Mouse (Mus musculus): ENCODE measurements around the gene Zfp784.
"Not testable (repeated sequence)": the region's sequence is repeated elsewhere in the genome, so short reads cannot be mapped to it uniquely, and the experiment has no call there.

Gene Zfp784

DNA sequence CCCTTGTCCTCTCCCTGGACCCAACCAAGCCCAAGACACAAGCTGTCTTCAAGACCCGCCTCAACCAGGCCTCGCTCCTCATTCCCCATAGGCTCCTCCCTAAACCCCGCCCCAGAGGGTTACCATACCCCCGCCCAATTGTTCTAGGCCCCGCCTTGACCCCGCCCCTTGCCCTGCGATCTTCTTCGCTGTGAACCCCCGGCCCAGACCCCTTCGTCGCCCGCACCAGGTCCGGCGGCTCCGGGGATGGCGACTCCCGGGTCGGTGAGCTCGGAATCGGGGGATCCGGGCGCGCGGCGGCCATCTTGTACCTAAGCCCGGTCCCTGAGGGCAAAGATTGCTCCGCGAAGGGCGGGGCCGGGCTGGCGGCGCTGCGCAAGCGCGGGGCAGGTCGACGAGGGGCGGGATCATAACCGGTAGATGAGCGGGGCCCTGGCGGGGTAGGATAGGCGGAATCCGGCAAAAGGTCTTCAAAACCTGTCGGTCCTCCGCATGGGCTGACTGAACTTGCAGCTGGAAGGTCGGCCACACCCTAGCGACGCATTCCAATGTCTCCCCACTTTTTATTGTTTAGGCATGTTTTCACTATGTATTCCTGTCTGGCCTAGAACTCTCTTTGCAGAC is at the start of gene Zfp784:
Gene Zfp784, minus strand, starts transcription at position 338 of the 624 bp plus-strand sequence.
- DNase-seq: peak; percentile 94 to 95

DNA sequence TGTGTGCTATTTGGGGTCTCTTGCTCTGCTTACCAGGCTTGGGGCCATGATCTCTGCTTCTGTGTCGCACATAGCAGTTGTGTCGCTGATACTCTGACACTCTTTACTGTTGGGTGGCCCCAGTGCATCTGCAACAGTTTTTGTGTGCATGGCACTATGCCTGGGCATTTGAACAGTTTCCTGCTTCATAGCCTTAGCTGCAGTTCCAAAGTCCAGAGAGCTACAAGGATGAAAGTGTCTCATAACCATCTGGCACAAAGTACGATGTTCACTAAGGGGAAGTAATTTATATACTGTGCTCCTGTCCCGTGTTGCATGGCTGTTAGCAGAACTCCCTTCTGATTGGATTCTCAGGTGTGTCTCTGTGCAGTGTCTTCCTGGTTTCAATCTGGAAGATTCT is 49.6 kb upstream of the Zfp784 start:
- no peak for DNase-seq

DNA sequence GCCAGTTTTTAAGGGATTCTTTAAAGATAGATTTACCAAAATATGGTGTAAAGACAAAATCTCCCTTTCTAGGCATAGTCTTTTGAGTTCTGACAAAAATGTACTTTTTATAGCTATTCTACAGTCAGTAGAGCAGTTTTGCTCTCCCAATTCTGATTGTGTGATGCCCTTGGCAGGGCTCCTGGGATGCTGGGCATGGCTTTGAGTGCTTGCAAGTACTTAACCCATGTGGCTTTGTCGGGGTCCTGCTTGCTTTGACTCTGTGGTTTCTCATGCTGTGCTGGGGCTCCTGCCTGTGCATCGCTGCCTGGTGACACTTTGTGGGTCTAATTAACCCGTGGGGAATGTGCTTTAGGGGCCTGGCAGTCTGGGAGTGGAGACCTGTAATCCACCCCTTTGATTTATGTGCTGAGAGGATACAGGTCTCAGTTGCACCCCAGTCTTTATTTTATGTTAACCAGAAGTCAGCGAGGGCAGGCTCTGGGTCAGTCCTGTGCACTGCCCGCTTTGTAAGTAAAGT is 48.7 kb upstream of the Zfp784 start:
- DNase-seq: no peak

DNA sequence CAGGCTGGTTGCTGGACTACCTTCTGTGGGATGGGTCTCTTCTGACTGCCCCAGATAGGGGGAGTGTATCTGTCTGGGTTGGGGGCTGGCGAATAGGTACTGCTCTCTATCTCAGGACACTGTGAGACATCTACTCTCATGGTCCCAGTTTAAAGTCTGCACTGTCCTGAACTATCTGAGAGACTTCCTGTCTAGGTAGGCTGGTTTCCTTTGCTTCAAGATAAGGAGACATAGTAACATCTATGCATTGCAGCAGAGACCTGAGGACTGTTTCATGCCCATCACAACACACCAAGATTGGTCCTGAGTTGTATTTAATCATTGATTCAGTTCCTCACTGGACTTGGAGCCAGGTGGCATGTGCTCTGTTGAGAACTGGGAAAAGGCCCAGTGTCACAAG is 47.3 kb upstream of the Zfp784 start:
- no peak for DNase-seq

DNA sequence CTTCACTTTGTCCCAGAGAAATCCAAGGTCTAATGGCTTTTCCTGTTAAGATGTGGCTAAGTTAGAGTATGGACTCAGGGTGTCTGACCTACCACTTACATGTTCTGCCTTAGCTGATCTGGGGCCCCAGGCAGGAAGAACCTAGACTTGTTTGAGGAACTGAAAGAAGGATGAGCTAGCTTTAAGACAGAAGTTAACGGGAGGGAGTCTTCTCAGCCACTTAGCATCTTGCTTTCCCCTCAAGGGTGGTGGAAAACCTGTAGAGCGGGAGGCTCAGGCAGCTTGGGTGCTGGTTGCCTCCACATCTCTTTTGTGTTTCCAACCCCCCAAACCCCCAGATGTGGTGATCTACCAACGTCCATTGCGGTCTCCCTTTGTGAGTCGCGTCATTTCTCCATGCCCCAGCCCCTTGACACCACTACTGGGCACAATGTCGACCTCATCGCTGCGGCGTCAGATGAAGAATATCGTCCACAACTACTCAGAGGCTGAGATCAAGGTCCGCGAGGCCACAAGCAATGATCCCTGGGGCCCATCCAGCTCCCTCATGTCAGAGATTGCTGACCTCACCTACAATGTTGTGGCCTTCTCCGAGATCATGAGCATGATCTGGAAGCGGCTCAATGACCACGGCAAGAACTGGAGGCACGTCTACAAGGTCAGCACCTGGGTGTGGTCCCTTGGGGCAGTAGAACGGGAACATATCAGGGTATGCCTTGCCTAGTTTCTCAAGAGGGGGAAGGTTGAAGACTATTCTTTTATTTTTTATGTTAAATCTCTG is 45.3 kb upstream of the Zfp784 start:
- no peak for DNase-seq

DNA sequence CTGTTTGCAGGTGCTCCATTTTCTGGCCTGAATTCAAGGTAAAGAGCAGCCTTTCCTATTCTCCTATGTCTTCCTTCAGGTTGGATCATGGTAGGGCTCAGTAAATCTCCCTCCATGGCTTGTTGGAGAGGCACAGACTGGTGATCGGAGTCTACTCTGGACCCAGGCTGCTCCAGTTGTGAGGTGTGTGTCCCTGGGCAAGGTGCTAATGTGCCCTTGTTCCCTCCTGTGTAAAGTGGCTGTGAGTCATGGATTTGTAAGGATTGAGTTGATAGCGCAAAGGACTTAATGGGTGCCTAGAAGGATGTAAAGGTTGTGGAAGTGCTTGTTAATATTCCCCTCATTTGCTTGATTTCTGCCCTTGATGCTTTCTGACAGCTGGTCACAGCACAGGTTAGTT is 43.7 kb upstream of the Zfp784 start:
- no peak for DNase-seq

DNA sequence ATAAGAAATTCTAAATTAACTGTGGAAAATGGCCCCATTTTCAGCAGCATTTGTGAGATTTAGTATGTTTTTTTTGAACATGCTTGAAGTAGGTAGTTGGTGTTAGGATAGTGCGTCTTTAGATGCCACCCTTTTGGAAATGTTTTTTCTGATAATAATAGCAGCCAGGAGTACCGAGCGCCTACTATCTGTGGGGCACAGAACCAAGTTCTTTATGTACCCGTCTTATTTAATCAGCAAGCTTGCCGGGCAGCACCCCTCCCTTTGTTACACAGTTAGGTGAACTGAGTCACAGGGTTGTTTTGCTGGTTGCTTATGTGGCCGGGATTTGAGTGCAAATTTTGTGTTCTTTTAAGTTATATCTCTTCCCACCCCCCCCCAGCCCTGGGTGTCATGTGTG is 43.0 kb upstream of the Zfp784 start:
- DNase-seq: no peak

DNA sequence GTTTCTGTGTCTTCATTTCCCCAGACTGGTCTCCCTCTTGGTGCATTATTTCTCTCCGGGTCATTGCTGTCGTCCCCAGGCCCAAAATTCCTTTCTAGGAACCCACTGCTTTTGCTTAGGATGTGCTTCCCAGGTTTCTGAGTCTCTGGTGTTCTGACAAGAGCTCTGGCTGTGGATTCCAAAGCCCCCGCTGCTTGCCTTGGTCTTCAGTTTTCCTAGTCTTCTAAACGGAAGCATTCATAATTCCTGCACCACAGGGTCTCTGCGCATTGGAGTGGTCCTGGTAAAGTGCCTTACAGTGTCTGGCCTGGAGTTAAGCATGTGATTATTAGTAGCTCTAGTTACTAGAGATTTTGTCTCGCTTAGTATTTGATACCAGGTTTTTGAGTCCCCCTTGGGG is 42.6 kb upstream of the Zfp784 start:
- no peak for DNase-seq

DNA sequence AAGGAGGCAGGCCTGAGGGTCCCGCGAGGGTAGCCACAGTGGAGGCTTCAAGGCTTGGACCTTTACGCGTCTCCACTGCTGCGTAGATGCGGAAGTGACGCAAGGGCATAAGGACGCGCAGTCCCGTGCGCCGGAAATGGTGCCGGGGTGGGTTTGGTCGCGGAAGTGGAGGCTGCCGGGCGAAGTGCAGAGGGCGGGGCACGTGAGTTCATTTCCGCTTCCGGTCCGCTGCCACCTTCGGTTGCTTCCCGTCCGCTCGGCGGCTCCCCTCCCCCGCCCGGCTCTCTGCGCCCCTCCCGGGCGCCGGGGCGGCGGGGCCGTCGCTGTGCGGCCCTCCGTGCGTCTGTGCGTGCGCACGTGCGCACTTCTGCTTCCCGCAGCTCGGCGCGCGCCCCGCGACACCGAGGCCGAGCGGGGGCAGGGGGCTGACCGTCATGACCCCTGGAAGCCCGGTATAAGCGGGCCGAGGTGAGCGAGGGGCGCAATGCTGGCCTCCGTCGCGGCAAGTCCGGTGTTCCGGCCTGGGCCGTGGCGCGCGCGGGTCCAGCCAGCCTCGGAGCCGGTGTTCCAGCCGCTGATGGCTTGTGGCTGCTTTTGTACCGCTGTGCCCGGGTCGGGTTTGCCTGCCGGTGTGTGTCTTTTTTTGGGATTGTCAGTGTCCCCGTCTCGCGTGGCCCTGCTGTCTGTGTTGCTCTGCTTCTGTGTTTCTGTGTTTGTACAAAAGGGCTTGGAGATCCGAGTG is 41.9 kb upstream of the Zfp784 start, which contains the start of gene Epn1:
Gene Epn1, plus strand, starts transcription at position 226 of the 742 bp plus-strand sequence.
- DNase-seq: peak; percentile 97

DNA sequence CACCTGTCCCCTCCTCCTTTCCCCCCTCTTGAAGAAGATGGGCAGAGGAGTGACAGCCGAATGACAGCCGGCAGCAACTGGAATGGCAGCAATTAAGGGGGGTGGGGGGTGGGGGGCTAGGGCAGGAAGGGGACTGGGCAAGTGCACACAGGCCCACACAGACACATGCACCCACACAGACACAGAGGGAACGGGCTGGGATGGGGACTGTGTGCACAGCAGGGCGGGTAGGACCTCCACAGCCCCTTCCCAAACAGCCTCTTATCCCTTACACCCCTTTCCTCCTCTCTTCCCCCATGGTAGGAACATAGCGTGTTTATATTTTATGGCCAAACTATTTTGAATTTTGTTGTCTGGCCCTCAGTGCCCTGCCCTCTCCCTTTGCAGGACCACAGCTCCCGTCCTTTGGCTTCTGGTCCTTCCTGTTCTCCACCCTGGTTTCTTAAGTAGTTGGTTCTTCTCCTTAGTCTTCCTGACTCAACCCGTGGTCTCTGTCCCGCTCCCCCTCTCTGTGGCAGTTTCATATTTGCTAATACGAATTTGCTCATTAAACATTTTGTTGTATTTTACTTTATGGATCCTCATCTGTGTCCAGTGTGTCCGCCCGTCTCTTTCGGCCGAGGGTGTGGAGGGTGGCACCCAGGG is 41.2 kb upstream of the Zfp784 start:
- not testable (repeated sequence) for DNase-seq

DNA sequence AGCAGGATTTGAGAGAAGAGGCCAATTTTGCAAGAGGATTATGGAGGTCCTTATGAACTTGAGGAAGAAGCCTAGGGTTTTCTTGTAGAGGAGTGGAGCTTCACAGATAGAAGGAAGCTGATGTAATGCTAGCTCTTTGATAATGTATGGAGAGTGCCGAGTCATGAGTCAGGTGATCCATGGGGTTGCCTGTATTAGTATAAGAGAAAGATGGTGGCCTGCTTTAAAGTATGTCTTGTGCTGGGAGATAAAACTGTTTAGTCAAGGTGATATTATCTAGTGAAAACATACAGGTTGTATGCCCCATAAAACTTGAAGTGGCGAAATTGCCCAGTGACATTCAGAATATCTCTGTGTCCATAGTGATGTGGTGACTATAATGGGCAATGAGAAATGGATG is 38.7 kb upstream of the Zfp784 start:
- no peak for DNase-seq

DNA sequence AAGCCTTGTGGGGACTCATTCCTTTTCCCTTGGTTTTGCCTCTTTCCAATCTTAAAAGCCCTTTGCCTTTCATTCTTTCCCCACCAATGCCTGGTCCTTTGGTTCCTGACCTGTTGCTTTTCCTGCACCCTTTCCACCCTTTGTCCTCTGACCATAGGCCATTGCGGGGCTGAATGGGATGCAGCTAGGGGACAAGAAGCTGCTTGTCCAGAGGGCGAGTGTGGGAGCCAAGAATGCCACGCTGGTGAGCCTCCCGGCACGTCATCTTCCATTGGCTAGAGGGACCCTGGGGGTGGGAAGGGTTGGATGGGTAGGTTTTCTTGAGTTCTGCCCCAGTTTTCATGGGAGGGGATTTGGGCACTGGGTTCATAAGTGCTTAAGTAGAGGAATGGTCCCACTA is 36.7 kb upstream of the Zfp784 start:
- no peak for DNase-seq

DNA sequence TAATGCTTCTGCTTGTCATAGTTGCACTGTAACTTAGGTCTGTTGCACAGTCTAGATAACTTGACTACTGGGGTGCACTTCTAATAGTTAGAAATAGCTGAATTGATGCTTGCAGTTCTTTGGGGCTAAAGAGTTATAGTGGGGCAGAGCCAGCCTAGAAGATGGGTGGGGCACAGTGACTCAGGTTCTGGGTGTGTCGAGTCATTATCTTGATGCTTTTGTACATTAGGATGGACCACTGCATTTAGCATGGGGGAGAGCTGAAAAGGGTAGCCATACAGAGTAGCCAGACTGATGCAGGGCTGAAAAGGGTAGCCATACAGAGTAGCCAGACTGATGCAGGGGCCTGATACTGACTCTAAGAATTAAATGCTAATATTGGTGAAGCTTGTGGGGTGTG is 35.3 kb upstream of the Zfp784 start:
- DNase-seq: no peak

DNA sequence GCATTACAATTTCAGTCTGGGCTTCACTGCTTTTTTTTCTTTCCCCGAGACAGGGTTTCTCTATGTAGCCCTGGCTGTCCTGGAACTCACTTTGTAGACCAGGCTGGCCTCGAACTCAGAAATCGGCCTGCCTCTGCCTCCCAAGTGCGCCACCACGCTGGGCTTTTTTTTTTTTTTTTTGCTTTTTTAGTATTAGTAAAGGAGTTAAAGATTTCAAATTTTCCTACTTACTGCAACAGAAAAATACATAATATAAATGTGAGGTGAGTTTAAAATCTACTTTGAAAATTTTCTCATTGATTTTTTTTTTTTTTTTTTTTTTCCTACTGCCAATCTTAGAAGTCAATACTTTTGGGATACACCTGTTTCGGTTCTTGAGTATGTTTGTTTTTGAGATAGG is 26.6 kb upstream of the Zfp784 start:
- no peak for DNase-seq

DNA sequence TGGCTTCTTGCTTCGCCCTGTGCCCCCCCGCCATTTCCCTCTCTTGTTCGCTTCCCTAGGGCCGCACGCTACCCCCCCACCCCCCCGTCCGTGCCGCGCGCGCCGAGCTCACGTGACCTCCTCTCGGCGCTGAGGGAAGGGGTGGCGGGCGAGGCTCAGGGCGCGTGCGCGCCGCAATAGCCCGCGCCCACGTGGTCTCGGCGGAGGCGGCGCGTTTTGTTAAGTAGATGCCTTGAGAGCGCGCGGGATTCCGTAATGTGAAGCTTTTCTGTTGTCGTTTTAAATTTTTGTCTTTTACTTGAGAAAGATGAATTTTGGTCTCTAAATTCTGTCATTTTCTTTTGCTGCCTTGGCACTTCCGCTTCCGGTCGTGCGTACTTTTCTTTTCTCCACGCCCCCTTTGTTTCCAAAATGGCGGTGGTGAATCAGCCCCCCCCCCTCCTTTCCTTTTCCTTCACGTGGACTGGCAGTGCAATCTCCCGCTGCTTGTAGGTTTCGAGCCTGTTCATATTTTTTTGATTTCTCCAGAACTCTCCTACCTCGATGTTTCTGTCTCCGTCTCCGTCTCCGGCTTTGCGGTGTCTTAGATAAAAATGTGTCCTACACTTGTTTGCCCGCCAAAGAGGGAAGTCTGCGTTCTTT is 24.2 kb upstream of the Zfp784 start:
- no peak for DNase-seq

DNA sequence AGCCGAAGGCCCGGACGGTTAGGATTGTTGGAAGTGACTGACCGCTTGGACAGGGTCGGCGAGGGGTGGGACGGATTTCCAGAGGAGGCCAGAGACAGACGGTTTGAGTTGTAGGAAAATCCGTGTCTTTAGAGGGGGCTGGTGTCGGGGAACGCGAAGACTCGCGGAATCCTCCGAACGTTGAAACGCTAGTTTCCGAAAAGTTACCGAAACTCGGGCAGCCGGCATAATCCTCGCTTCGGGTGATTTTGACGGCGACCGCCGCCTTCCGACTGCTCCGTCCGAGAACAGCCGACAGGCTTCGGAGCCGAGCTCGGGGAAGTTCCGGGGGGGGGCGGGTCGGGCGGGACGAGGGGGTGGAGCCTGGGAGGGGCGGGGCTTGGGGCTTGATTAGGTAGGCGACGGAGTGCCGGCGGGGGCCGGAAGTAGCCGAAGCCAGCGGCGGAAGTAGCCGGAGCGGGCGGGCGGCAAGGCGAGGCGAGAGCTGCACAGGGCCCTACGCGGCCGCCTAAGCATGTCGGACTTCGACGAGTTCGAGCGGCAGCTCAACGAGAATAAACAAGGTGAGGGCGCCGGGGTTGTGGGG is 23.6 kb upstream of the Zfp784 start, which contains the start of gene U2af2:
Gene U2af2, plus strand, starts transcription at position 370 of the 586 bp plus-strand sequence.
- DNase-seq: peak; percentile 93 to 94

DNA sequence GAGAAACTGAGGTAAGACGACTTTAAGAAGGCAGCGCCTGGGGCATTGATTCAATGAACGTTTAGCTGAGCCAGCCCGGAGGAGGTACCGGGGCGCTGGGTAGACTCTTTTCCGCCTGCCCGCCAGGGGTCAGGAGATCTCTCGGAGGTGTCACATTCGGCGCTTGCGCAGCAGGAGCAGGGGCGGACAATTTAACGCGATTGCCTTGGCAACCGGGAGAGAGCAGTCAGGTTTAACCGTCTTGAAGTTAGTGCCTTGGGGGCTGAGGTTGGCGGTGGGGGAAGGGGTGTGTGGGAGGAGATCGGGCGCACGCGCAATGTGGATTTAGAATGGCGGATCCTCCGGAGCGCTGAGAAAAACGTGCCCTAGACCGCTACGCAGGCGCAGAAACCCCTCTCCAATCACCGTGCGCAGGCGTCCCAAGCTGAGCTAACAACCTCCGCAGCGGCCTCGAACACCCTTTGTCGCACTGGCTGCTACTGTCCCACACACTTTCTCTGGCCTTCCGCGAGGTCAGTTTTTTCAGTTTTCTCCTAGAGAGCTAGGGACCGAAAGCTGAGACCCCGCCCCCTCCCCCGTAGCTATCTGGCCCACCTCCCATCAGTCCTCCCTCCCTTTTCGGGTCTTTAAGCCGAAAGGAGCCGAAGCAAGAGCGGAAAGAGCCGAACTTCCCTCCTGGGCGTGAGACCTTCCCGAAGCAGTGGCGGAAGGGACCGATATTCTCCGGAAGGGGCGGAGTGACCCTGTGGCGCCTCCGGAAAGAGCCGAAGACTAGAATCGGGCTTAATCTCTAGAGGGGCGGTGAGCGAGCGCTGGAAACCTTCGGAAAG is 22.9 kb upstream of the Zfp784 start:
- DNase-seq: peak; percentile 99

DNA sequence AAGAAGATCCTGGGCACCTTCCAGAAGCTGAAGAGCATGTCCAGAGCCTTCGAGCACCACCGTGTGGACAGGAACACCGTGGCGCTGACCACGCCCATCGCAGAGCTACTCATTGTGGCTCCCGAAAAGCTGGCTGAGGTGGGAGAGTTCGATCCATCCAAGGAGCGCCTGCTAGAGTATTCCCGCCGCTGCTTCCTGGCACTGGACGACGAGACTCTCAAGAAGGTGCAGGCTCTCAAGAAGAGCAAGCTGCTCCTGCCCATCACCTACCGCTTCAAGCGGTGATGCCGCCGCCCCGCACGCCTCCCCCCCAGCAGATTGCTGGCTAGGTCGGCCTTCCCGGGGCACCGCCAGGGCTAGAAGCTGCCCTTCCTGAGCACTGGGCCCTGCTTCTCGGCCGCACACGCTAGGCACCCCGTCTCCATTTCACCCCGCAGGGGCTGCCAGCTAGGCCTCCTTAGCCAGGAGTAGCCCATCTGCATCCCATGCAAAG is 22.0 kb upstream of the Zfp784 start:
- peak; percentile 89 to 93 for DNase-seq

DNA sequence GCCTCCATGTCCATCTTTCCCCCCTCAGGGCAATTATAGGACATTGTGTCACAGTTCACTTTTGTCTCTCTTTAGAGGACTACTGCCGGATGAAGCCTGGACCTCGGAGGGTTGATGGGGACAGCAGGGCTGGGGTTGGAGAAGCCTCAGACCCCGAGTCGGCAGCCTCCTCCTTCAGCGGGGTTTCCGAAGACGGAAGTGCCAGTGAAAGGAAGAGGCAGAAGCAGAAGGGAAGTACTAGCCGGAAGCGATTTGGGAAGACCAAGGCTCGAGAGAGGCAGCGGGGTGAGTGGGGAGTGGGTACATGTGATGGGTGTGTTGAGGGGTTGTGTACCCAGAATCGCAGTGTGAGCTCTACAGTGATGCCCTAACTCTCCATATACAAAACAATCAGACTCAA is 21.2 kb upstream of the Zfp784 start:
- peak in 1 of 2 experiments; percentile 37 for DNase-seq

DNA sequence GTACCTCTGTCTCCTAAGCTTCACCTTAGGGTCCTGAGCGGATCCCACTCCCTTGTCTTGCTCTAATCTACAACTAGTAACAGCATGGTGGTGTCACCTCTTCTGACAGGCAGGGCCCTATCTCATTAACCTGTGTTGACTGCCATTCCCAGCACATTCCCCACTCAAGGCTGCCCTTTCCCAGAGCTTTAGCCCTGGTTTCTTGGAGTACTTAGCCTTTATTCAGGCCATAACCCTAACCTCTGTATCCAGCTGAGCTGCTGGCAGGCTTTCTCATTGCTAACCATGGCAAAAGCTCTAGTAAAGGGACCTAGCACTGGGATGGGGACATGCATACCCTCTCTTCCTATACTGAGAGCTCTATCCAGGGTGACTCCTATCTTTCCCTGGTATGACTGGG is 20.4 kb upstream of the Zfp784 start:
- no peak for DNase-seq

DNA sequence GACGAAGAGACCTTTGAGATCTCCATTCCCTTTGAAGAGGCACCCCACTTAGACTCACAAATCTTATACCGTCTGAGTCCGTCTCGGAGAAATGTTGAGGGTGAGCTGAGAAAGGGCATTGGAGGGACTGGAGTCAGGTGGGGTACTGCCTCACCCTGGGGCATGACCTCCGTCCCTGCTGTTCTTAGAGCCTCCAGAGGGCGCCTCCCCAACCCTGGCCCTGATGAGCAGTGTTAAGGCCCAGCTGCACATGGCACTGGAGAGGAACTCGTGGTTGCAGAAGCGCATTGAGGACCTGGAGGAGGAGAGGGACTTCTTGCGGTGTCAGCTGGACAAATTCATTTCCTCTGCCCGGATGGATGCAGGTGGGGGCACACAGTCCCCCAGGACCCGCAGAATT is 19.6 kb upstream of the Zfp784 start:
- peak in 1 of 2 experiments; percentile 36 for DNase-seq

Data from cerebellum, adult 18-20 months (tissue).